Mouse (Mus musculus) G1E-ER4 (cell line): ENCODE results near the gene Ipo5. TPM values are rescaled to one million over a fixed set of nuclear protein-coding genes. Genes with fewer than 3 reads are reported as not detected.

Source experiments
- GATA1 ChIP-seq: IDR thresholded peaks from one replicate; pipeline ENCODE4 v1.8.0; 2012; ENCODE audit warnings: low read length, inconsistent platforms
- polyA plus RNA-seq: library from polyadenylated mRNA; stranded (reverse); fragments of >175 nt; gene quantifications from 2 replicates; pipeline ENCODE4 v1.2.3, GENCODE M21; 2012

Ipo5 gene
- polyA plus RNA-seq, 1 experiment, result 14.2 TPM

DNA sequence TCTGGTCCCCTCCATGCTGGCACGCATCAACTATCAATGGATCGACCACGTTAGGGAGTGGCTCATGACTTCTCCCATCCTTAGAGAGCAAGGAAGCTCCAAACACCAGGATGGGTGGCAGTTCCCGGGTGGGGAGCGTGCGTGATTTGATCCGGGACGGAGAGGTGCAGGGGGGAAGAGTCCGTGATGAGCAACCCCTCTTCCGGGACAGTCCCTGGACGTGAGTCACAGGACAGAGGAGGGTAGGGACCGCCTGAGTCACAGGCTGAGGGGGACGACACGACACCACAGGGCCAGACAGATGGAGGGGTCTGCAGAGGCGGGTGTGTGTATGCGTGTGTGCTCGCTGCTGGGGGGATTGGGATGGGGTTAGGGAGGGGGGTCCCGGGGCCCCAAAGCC lies 704 bp upstream of the Ipo5 start:
- TF ChIP-seq GATA1, result no peak

DNA sequence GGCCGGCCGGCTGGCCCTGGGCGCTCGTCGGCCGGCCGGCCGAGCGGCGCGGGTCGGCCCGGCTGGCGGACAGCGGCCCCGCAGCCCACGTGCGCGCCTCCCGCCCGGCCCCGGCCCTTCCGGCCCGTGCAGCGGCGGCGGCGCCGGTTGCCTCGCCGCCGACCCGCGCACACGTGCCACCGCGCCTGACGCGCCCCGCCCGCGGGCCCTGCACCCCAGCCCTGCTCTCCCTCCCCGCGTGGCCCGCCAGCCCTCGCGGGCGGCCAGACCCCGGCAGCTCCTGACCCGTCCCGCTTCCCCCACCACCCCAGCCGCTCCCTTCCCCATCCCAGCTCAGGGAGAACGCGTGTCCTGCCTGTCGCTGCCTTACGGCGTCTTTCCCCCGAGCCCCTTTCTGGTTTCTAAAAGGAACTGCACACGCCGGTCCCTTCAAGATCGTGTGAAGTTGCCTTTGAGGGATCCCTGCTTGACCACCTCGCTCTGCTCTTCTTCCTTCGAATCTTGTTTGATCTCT lies 421 bp downstream of the Ipo5 start:
- TF ChIP-seq GATA1, result no peak

DNA sequence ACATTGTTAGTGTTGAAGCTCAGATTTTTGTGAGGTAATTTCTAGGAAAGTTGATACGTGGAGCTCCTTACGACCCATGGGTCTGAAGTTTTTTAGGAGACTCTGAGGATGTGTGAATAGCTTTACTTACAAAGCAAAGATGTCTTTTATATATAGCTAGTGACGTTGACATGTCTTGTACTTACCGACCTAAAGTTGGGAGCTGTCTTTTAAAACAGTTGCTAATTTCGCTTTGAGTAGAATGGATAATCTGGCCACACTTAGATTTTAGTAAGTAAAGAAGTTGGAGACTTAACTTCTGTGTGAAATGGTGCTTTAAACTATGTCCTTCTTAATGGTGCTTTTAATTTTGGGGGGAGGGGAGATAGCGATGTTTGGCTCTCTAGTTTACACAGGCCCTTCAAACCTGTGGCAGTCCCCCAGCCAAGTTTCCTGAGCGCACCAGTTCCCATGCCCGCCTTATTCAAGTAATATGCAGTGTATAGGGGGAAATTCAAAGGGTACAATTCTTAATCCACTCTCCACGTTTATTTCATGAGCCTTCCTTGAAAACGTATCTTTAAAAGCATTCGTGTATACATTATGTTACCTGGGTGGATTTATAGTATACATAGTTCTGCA lies 1.2 kb downstream of the Ipo5 start:
- no peak for TF ChIP-seq GATA1

DNA sequence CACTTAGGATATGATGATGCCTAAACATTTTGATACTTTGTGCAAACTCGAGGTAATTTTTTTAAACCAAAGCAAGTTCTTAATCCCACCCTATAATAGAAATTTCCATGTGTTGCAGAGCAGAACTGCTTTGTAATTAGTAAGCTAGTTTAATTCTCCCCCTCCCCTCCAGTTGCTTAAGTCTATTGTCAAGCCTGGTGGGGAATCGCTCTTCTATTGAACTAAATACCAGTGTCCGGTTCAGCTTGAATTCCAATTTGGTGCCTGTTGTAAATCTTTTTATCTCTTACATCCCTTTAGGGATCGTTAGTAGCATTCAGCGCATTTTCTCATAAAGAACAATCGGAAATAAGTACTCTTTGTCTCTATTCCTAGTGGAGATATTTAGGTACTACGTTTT lies 1.9 kb downstream of the Ipo5 start:
- TF ChIP-seq GATA1, result no peak

DNA sequence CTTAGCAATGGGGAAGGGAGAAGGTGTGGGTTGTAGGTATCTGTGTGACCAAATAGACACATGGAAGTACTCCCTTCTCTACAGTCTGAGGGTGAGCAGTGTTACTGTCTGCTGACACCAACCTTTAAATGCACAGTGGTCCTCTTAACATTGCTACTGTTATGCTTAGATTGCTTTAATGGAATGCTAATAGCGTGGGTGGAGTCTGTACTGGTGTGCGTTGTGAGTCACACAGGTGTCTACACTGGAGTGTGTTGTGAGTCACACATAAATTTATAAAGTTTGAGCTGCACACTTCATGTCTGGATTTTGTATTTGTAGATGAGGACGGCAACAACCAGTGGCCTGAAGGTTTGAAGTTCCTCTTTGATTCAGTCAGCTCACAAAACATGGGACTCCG lies 10.8 kb downstream of the Ipo5 start:
- no peak for TF ChIP-seq GATA1

DNA sequence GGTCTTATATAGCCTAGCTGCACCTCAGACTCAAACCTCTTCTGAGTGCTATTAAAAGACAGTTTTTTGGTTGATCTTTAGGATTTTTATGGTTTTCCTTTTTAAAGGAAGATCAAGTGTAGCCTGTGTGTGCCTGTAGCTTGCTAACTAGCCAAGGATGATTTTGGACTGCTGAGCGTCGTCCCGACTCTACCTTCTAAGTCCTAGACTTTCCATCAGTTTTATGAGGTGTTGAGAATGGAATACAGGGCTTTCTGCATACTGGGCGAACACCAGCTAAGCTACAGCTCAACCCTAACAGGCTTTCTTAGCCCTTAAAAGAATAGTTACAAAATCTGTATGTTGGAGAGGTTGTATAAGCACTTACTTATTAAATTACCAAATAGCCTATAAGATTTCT lies 13.0 kb downstream of the Ipo5 start:
- no peak for TF ChIP-seq GATA1

DNA sequence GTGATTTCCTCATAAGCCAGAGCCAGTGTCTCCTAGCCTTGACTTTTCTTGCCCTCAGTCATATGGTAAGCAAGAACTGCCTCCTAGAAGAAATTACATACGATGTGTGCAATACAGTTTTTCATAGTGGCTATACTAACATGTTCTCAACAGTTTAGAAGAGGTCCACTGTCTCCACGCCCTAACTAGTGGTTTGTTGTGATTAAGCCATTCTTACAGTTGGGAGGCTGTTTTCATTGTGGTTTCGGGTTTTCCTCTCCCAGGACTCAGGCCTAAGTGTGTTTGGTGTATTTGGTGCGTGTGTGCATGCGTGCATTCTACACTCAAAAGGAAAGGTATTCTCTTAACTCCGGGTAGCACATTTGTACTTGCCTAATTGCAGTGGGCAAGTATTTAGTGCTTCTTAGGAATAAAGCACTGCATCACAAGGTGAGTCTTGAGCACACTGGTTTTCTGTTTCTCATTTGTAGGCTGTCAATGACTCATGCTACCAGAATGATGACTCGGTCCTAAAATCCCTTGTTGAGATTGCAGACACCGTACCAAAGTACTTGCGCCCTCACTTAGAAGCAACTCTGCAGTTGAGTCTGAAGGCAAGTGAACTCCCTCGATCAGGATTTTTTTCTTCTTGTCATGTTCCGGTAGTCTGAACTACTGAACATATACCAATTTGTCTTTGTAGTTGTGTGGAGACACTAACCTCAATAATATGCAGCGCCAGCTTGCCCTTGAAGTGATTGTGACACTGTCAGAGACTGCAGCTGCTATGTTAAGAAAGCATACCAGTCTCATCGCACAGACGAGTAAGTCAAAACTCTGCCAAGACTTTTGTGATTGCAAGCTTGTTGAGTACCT lies 14.9 kb downstream of the Ipo5 start:
- no peak for TF ChIP-seq GATA1

DNA sequence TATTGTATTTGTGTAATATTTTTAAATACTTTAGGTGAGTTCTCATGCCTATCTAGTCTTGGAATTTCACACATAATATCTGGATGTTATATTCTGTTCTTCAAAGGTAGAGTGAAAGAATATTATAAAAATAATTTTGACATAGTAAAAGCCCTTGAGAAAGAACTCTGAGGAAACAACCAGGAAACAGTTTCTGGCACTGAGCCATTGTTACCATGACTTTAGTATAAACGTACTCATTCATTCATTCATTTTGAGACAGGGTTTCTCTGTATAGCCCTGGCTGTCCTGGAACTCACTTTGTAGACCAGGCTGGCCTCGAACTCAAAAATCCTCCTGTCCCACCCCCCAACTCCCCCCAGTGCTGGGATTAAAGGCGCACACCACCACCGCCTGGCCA lies 20.2 kb downstream of the Ipo5 start:
- TF ChIP-seq GATA1, result no peak

DNA sequence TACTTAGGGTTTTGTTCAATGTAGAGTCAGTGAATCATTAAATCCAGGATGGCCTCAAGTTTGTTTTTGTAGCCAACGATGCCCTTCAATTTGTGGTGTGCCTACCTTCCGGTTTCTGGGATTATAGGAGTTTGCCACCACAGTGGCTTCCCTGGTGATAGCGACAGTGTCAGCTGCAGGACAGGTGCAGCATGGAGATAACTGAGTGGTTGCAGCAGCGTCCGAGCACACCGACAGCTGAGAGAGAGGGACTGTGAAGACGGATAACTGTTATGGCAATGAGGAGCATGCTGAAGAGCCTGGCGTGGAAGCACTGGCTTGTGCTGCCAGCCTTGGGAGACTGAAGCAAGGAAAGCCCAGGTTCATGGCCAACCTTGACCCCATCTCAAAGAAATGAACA lies 22.6 kb downstream of the Ipo5 start:
- TF ChIP-seq GATA1, result no peak

DNA sequence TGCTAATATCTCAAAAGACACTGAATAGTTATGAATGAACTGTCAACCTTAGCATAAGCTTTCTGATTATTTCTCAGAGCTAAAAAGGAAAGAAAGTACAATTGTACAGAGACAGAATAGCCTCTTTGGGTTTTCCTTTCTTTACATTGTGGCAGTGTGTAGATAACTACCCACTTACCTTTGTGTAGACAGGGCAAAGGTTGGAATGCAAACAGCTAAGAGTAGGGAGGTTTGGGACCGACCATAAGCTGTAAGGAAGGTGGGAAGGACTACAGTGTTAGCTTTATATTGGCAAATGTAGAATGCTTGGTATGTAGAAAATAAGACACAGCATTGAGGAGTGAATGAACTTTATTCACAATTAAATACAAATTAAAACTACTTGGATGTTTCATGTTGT lies 26.1 kb downstream of the Ipo5 start:
- no peak for TF ChIP-seq GATA1

DNA sequence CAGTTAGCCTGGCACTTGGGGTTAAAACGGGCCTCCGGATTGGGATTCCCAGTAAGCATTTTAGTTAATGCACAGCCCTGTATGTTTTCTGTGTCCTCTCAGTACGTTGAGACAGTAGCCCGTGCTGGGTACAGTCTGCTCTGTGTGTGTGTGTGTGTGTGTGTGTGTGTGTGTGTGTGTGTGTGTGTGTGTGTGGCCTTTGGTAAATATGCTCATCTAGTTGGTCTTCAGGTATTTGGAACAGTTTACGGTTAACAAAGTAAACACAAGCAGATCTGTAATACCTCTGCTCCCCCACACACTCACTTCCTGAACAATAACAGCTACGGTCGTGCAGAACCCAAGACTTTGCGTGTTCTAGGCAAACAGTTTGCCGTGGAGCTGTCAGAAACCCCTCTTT lies 31.8 kb downstream of the Ipo5 start:
- no peak for TF ChIP-seq GATA1

DNA sequence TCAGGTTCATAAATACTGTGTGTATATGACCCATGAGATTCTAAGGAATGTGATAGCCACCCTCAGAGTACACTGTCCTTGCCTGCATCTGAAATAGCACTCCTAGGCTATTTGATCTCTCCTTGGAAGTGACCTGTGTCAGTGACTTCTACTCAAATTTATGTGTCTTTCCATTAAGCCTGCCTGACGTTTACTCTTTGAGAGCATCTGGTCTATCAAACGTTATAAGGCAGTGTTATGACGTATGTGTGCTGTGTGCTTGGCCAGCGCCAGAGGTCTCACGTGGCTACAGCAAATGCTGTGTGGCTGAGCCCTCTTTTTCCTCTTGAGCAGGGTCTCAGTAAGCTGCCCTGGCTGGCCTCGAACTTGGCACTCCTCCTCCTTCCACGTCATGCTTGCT lies 34.1 kb downstream of the Ipo5 start:
- no peak for TF ChIP-seq GATA1

DNA sequence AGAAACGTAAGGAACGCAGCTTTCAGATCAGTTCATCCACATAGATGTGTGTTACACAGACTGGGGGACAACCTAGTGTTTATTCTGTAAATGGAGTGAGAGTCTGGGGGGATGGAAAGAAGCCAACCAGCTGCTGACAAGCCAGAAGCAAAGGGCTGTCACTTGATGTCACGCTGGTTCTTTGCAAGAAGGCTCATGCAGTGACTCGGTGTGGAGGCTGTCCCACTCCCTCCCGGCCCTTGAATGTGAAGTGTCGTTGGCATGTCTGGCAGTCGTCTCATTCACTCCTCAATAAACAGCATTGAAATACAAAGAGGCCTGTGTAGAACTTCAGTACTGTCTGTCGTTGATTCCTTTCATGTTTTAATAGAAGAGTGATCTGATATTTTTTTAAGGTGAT lies 36.1 kb downstream of the Ipo5 start:
- TF ChIP-seq GATA1, result no peak

DNA sequence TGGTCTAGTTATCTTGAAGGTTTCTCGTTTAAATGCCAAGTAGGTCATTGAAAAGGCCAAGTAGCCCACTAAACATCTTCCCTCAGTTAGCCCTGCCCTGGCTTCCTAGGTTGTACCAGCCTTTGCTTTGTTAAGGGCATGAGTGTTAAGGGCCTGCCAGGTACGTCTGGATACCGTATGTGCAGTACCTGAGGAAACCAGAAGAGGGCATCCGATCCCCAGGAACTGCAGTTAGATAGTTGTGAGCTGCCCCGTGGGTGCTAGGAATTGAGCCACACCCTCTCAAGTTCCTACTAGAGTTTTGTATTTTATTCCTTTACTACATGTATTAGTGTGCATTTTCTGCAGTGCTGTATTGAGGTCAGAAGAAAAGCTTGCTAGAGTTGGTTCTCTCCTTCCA lies 38.0 kb downstream of the Ipo5 start:
- no peak for TF ChIP-seq GATA1

DNA sequence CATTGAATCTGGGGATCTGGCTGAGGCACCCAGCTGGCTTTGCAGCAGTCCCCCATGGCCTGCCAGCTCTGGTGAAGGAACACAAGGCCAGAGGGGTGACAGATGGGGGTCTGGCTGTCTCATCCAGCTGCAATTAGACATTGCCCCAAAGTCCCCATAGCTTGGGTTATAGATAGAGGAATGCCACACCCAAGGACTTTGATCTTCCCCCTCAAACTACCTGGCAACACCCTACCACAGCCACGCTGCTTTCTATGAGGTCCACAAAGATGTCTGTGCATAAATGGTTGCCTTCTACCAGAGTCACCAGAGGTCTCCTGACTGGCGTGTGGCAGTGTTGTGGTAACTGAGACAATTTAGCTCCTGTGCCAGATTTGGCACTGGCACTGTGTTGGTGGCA lies 39.0 kb downstream of the Ipo5 start:
- TF ChIP-seq GATA1, result no peak

DNA sequence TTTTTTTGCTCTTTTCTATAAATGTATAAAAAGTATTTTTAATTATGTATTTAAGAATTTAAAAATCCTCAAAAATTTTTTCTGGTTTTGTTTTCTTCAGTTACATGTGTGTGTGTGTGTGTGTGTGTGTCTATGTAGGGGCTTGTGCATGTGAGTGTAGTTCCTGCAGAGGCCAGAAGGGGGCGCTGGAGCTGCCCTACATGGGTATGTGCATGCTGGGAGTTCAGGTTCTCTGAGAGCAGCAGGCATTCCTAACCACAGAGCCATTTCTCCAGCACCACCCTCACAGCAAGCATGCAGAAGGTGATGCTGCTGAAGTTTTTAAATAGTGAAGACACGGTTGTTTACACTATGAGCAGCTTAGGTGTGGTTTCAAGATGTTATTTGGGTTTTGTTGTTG lies 41.4 kb downstream of the Ipo5 start:
- TF ChIP-seq GATA1, result no peak

DNA sequence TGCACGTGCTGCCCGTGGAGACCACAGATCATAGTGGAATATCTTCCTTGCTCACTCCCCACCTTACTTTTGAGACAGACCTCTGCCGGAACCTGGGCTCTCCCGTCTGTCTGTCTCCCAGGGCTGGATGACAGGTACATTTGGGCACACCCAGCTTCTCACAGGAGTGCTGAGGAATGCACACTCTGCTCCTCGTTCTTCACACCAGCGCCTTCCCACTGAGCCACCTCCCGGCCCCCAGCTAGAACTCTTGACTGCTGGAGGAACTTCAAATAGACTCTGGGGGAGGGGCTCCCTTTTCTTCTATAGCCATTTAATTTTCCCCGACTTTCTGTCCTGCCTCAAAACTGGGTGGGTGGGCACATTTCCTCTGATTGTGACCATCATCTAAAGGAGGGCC lies 49.5 kb downstream of the Ipo5 start:
- no peak for TF ChIP-seq GATA1
